Mouse (Mus musculus) midbrain, embryonic 16.5 days (tissue): ENCODE results near the gene Snrk. TPM values are rescaled to one million over a fixed set of nuclear protein-coding genes. Genes with fewer than 3 reads are reported as not detected.

ENCODE experiments used
- ATAC-seq: fragments of 200-750 bp; cut with Nextera tagmentation; 2 replicates; pipeline ENCODE4 v1.8.0; 2017; ENCODE audit warnings: moderate TSS enrichment
- H3K27ac ChIP-seq: fragments of 300-500 bp; sonication (generic); 2 replicates; pipeline ENCODE4 v1.5.1; 2014; ENCODE audit warnings: mild to moderate bottlenecking, low read length, mixed read lengths
- H3K27me3 ChIP-seq: fragments of 300-500 bp; sonication (generic); 2 replicates; pipeline ENCODE4 v1.6.1; 2014; ENCODE audit warnings: low read depth, low read length, mixed read lengths; ENCODE audit not compliant: control insufficient read depth, insufficient read depth
- H3K36me3 ChIP-seq: fragments of 300-500 bp; sonication (generic); 2 replicates; pipeline ENCODE4 v1.6.1; 2014; ENCODE audit warnings: mild to moderate bottlenecking, low read length, moderate library complexity, mixed read lengths; ENCODE audit not compliant: control insufficient read depth, insufficient read depth
- H3K4me1 ChIP-seq: fragments of 300-500 bp; sonication (generic); 2 replicates; pipeline ENCODE4 v1.6.1; 2014; ENCODE audit warnings: mild to moderate bottlenecking, low read length, mixed read lengths; ENCODE audit not compliant: control insufficient read depth, insufficient read depth
- H3K4me2 ChIP-seq: fragments of 300-500 bp; sonication (generic); 2 replicates; pipeline ENCODE4 v1.6.1; 2014; ENCODE audit warnings: mild to moderate bottlenecking, low read length, mixed read lengths
- H3K4me3 ChIP-seq: fragments of 300-500 bp; sonication (generic); 2 replicates; pipeline ENCODE4 v1.5.1; 2014; ENCODE audit warnings: low read depth, mild to moderate bottlenecking, low read length, moderate library complexity, mixed read lengths
- H3K9ac ChIP-seq: fragments of 300-500 bp; sonication (generic); 2 replicates; pipeline ENCODE4 v1.6.1; 2014; ENCODE audit warnings: low read depth, low read length, mixed read lengths
- H3K9me3 ChIP-seq: fragments of 300-500 bp; sonication (generic); replicated peaks from 2 replicates; pipeline ENCODE4 v1.6.1; 2014; ENCODE audit warnings: mild to moderate bottlenecking, low read length, mixed read lengths; ENCODE audit not compliant: control insufficient read depth, poor library complexity, severe bottlenecking
- WGBS: fragments of 180-500 bp; shearing (Covaris S2); extraction: QIAGEN DNeasy Blood & Tissue Kit; methylation state at CpG from one replicate; pipeline ENCODE4 v1.1.7; 2014; 5-methylcytosine and 5-hydroxymethylcytosine counted together
- polyA plus RNA-seq: library from polyadenylated mRNA; unstranded; fragments of >200 nt; fragmentation: Nextera tagmentation; extraction: Ambion mirVana; gene quantifications from 2 replicates; pipeline ENCODE4 v1.2.1, GENCODE M21; 2015

The Snrk gene
- polyA plus RNA-seq, 1 experiment from 2014 or later: 95.4 TPM

- Histone ChIP-seq H3K4me1 (0 out of 2 replicates have a peak, but pooled peaks cover 4% of the 10 kb centered on the region), H3K9me3 (no peaks in the 10 kb centered on the region), H3K4me2 (no peak overlapping the region), H3K9ac (no peak overlapping the region), H3K36me3 (no peaks in the 10 kb centered on the region; the same call in 1 of the 2 replicates), H3K27me3 (no peaks in the 10 kb centered on the region), H3K27ac (no peak overlapping the region), H3K4me3 (no peak overlapping the region)
- ATAC-seq: no peak
- WGBS: 40% methylated on average over 3 of the region's 3 CpGs
These were observed 13.6 kb downstream of the Snrk start for GRCm38 (mm10) chr9:122130666-122131065.

GRCm38 (mm10) chr9:122132145-122132544, 15.1 kb downstream of the Snrk start:
- Histone ChIP-seq H3K27ac (no peak overlapping the region), H3K27me3 (no peaks in the 10 kb centered on the region), H3K9me3 (no peaks in the 10 kb centered on the region), H3K4me1 (0 out of 2 replicates have a peak, but pooled peaks cover 4% of the 10 kb centered on the region), H3K36me3 (no peaks in the 10 kb centered on the region; the same call in 1 of the 2 replicates), H3K4me3 (no peak overlapping the region), H3K4me2 (no peak overlapping the region), H3K9ac (no peak overlapping the region)
- 88% methylated on average over 7 of the region's 7 CpGs for WGBS
- no peak for ATAC-seq

GRCm38 (mm10) chr9:122135095-122135884, 18.2 kb downstream of the Snrk start:
- Histone ChIP-seq H3K9ac (no peak overlapping the region), H3K4me2 (no peak overlapping the region), H3K27ac (no peak overlapping the region), H3K9me3 (no peaks in the 10 kb centered on the region), H3K27me3 (no peaks in the 10 kb centered on the region), H3K36me3 (no peaks in the 10 kb centered on the region; the same call in none of the 2 replicates), H3K4me1 (0 out of 2 replicates have a peak, but pooled peaks cover 3% of the 10 kb centered on the region), H3K4me3 (no peak overlapping the region)
- WGBS: 83% methylated on average over 1 of the region's 1 CpGs
- ATAC-seq: no peak

- Histone ChIP-seq H3K4me3 (no peak overlapping the region), H3K27ac (no peak overlapping the region), H3K36me3 (no peaks in the 10 kb centered on the region; the same call in none of the 2 replicates), H3K4me1 (no peaks in the 10 kb centered on the region), H3K27me3 (no peaks in the 10 kb centered on the region), H3K9ac (no peak overlapping the region), H3K9me3 (no peaks in the 10 kb centered on the region), H3K4me2 (no peak overlapping the region)
- ATAC-seq: no peak; the same call in 1 of the 2 replicates
- 96% methylated on average over 2 of the region's 2 CpGs for WGBS
These were observed 18.8 kb downstream of the Snrk start for GRCm38 (mm10) chr9:122135885-122136170.

GRCm38 (mm10) chr9:122137960-122138359, 20.9 kb downstream of the Snrk start:
- Histone ChIP-seq H3K4me1 (no peaks in the 10 kb centered on the region), H3K27ac (no peak overlapping the region), H3K9me3 (no peaks in the 10 kb centered on the region), H3K9ac (no peak overlapping the region), H3K4me3 (no peak overlapping the region), H3K4me2 (no peak overlapping the region), H3K36me3 (no peaks in the 10 kb centered on the region; the same call in none of the 2 replicates), H3K27me3 (no peaks in the 10 kb centered on the region)
- WGBS: 71% methylated on average over 1 of the region's 1 CpGs
- no peak for ATAC-seq

- Histone ChIP-seq H3K9ac (no peak overlapping the region), H3K27ac (no peak overlapping the region), H3K4me3 (no peak overlapping the region), H3K4me2 (no peak overlapping the region), H3K4me1 (no peaks in the 10 kb centered on the region), H3K27me3 (no peaks in the 10 kb centered on the region), H3K36me3 (no peaks in the 10 kb centered on the region; the same call in none of the 2 replicates), H3K9me3 (no peaks in the 10 kb centered on the region)
- ATAC-seq: no peak
- WGBS: 93% methylated on average over 4 of the region's 4 CpGs
These were observed 21.4 kb downstream of the Snrk start for GRCm38 (mm10) chr9:122138371-122139029.

GRCm38 (mm10) chr9:122139236-122139635, 22.2 kb downstream of the Snrk start:
- no peak overlapping the region for H3K9ac ChIP-seq
- no peak overlapping the region for H3K4me2 ChIP-seq
- H3K27ac ChIP-seq: no peak overlapping the region
- peaks cover 1% of the 10 kb centered on the region for H3K36me3 ChIP-seq
- no peaks in the 10 kb centered on the region for H3K9me3 ChIP-seq
- no peak overlapping the region for H3K4me3 ChIP-seq
- no peaks in the 10 kb centered on the region for H3K27me3 ChIP-seq
- no peak for ATAC-seq
- no peaks in the 10 kb centered on the region for H3K4me1 ChIP-seq
- WGBS: 51% methylated on average over 2 of the region's 2 CpGs

GRCm38 (mm10) chr9:122143219-122143618, 26.2 kb downstream of the Snrk start:
- Histone ChIP-seq H3K27me3 (no peaks in the 10 kb centered on the region), H3K4me1 (0 out of 2 replicates have a peak, but pooled peaks cover 3% of the 10 kb centered on the region), H3K9ac (no peak overlapping the region), H3K27ac (no peak overlapping the region), H3K36me3 (peaks cover 8% of the 10 kb centered on the region), H3K4me3 (no peak overlapping the region), H3K4me2 (no peak overlapping the region), H3K9me3 (no peaks in the 10 kb centered on the region)
- WGBS: 57% methylated on average over 1 of the region's 1 CpGs
- no peak for ATAC-seq

GRCm38 (mm10) chr9:122144776-122145175, 27.7 kb downstream of the Snrk start:
- Histone ChIP-seq H3K4me3 (no peak overlapping the region), H3K27me3 (no peaks in the 10 kb centered on the region), H3K4me1 (0 out of 2 replicates have a peak, but pooled peaks cover 3% of the 10 kb centered on the region), H3K27ac (no peak overlapping the region), H3K9ac (no peak overlapping the region), H3K36me3 (peaks cover 8% of the 10 kb centered on the region), H3K9me3 (no peaks in the 10 kb centered on the region), H3K4me2 (no peak overlapping the region)
- WGBS: 98% methylated on average over 3 of the region's 3 CpGs
- no peak for ATAC-seq
